Mouse (Mus musculus) cerebellum, adult 2 months (tissue): ENCODE data around the gene Smco1. TPM values are rescaled to one million over a fixed set of nuclear protein-coding genes. Genes with fewer than 3 reads are reported as not detected.
"Not testable (repeated sequence)": the region's sequence is repeated elsewhere in the genome, so short reads cannot be mapped to it uniquely, and the experiment has no call there.

Experiments
- DNase-seq, 2 experiments: peaks; one replicate each; pipeline ENCODE4 v3.0.0; 2021
- H3K27ac ChIP-seq: fragments of 200-500 bp; 2 replicates; pipeline ENCODE4 v1.5.1; 2012; ENCODE audit warnings: low read length, control low read depth, inconsistent platforms; ENCODE audit not compliant: insufficient read depth
- H3K27me3 ChIP-seq: fragments of 200-500 bp; 2 replicates; pipeline ENCODE4 v1.6.1; 2012; ENCODE audit warnings: inconsistent platforms, mild to moderate bottlenecking, low read length, moderate library complexity; ENCODE audit not compliant: control insufficient read depth, insufficient read depth
- H3K4me1 ChIP-seq: fragments of 200-500 bp; 2 replicates; pipeline ENCODE4 v1.6.1; 2011; ENCODE audit warnings: low read length; ENCODE audit not compliant: control insufficient read depth, insufficient read depth
- H3K4me3 ChIP-seq: fragments of 200-500 bp; replicated peaks from 2 replicates; pipeline ENCODE3; 2011; ENCODE audit warnings: mild to moderate bottlenecking, low read depth, low read length, control low read depth; ENCODE audit not compliant: insufficient read depth
- CTCF ChIP-seq: fragments of 200-500 bp; IDR thresholded peaks from 2 replicates; pipeline ENCODE4 v1.5.1; 2011; ENCODE audit warnings: low read depth, mild to moderate bottlenecking, control low read depth, low read length, moderate library complexity, borderline replicate concordance; ENCODE audit not compliant: insufficient read depth
- POLR2A ChIP-seq: fragments of 200-500 bp; IDR thresholded peaks from 2 replicates; pipeline ENCODE4 v1.6.1; 2011; ENCODE audit warnings: low read length, control low read depth, borderline replicate concordance; ENCODE audit not compliant: insufficient read depth
- WGBS: fragments of 180-500 bp; shearing (Covaris S2); methylation state at CpG from one replicate; pipeline ENCODE4 v1.1.7; 2018; 5-methylcytosine and 5-hydroxymethylcytosine counted together
- polyA plus RNA-seq: library from polyadenylated mRNA; depleted of rRNA; stranded (reverse); fragments of >200 nt; gene quantifications from 2 replicates; pipeline ENCODE4 v1.2.3, GENCODE M21; 2012

Gene Smco1
- polyA plus RNA-seq, 1 experiment = 0.23 TPM

GRCm38 (mm10) chr16:32278396-32278795 is 7.1 kb downstream of the Smco1 start:
- H3K27ac ChIP-seq = no peak overlapping the region
- peaks cover 3% of the 10 kb centered on the region; the same call in 1 of the 2 replicates for H3K4me1 ChIP-seq
- TF ChIP-seq POLR2A = no peak
- TF ChIP-seq CTCF = no peak
- no peak for DNase-seq
- WGBS = 36% methylated on average over 7 of the region's 7 CpGs
- peak overlapping the region; percentile 81 for H3K4me3 ChIP-seq
- H3K27me3 ChIP-seq = no peaks in the 10 kb centered on the region

GRCm38 (mm10) chr16:32280211-32280610 is 8.9 kb downstream of the Smco1 start:
- no peak overlapping the region for H3K4me3 ChIP-seq
- WGBS = 82% methylated on average over 8 of the region's 8 CpGs
- TF ChIP-seq CTCF = no peak
- TF ChIP-seq POLR2A = no peak
- no peak overlapping the region for H3K27ac ChIP-seq
- no peak for DNase-seq
- peaks cover 3% of the 10 kb centered on the region; the same call in 1 of the 2 replicates for H3K4me1 ChIP-seq
- H3K27me3 ChIP-seq = no peaks in the 10 kb centered on the region

GRCm38 (mm10) chr16:32282608-32283007 is 11.3 kb downstream of the Smco1 start:
- H3K27me3 ChIP-seq = no peaks in the 10 kb centered on the region
- TF ChIP-seq CTCF (no peak), POLR2A (no peak)
- no peak overlapping the region for H3K4me3 ChIP-seq
- no peak for DNase-seq
- H3K4me1 ChIP-seq = no peaks in the 10 kb centered on the region
- no peak overlapping the region for H3K27ac ChIP-seq

- WGBS = 94% methylated on average over 4 of the region's 4 CpGs
- Histone ChIP-seq H3K27me3 (no peaks in the 10 kb centered on the region), H3K27ac (no peak overlapping the region), H3K4me1 (no peaks in the 10 kb centered on the region), H3K4me3 (no peak overlapping the region)
- DNase-seq = no peak
- TF ChIP-seq CTCF (no peak), POLR2A (no peak)
These were observed 20.6 kb downstream of the Smco1 start for GRCm38 (mm10) chr16:32291821-32292220.

GRCm38 (mm10) chr16:32299617-32300016 is 28.3 kb downstream of the Smco1 start:
- DNase-seq, H3K4me1 ChIP-seq, H3K27me3 ChIP-seq, H3K4me3 ChIP-seq, H3K27ac ChIP-seq: not testable (repeated sequence)
- over 99% methylated on average over 4 of the region's 4 CpGs for WGBS

- TF ChIP-seq POLR2A (no peak), CTCF (no peak)
- H3K4me1 ChIP-seq = no peaks in the 10 kb centered on the region
These were observed 31.8 kb downstream of the Smco1 start for GRCm38 (mm10) chr16:32303046-32303445.

GRCm38 (mm10) chr16:32303886-32304285 is 32.6 kb downstream of the Smco1 start:
- H3K27me3 ChIP-seq = no peaks in the 10 kb centered on the region
- H3K4me1 ChIP-seq = no peaks in the 10 kb centered on the region
- H3K27ac ChIP-seq = no peak overlapping the region
- TF ChIP-seq POLR2A (no peak), CTCF (no peak)
- 92% methylated on average over 7 of the region's 7 CpGs for WGBS
- H3K4me3 ChIP-seq = no peak overlapping the region
- no peak for DNase-seq

More at GRCm38 (mm10) chr16:32303046-32303445, 31.8 kb downstream of the Smco1 start:
- Histone ChIP-seq H3K27me3 (no peaks in the 10 kb centered on the region), H3K27ac (no peak overlapping the region), H3K4me3 (no peak overlapping the region)
- WGBS = 7% methylated on average over 1 of the region's 1 CpGs
- DNase-seq = no peak

- TF ChIP-seq POLR2A (no peak), CTCF (no peak)
- DNase-seq = no peak
- no peak overlapping the region for H3K4me3 ChIP-seq
- WGBS = 82% methylated on average over 4 of the region's 4 CpGs
- H3K27ac ChIP-seq = no peak overlapping the region
- H3K27me3 ChIP-seq = no peaks in the 10 kb centered on the region
- H3K4me1 ChIP-seq = no peaks in the 10 kb centered on the region
These were observed 40.7 kb downstream of the Smco1 start for GRCm38 (mm10) chr16:32311970-32312369.
